Mouse (Mus musculus) ES-Bruce4 (cell line): Measurements from ENCODE around the gene Rtf2.

Source experiments
- CTCF ChIP-seq: IDR thresholded peaks from one replicate; pipeline ENCODE4 v1.8.1; 2011; ENCODE audit warnings: low read depth, low read length
- POLR2A ChIP-seq: IDR thresholded peaks from one replicate; pipeline ENCODE4 v1.8.1; 2011; ENCODE audit warnings: low read length; ENCODE audit not compliant: insufficient read depth

DNA sequence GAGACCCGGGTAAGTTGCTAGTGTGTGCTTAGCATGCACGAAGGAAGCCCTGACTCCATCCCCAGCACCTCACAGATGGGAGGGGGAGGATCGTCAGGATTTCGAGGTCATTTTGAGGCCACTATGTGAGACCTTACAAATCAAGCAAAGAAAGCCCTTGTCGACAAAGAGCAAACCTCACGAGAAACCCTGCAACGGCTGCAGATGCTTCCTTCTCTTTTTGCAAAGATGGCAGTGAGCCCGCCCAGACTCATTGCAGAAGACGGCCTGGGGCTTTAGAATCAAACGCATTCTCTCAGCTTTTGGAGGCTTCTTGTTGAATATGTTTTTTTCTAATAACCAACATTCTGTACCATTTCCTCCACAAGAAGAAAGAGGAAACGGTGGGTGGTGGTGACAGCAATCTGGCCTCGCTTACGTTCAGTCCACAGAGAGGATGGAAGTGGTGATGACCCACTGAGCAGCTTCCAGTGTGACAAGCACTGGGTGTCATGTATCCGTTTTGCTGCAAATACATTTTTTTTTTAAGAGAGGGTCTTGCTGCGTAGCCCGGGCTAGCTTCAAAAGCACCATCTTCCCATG, 2.9 kb upstream of the Rtf2 start:
- TF ChIP-seq CTCF (no peak), POLR2A (no peak)
